Mouse (Mus musculus) neural tube, embryonic 11.5 days (tissue): ENCODE data around the gene Tmem127. TPM values are rescaled to one million over a fixed set of nuclear protein-coding genes. Genes with fewer than 3 reads are reported as not detected.
"Not testable (repeated sequence)": the region's sequence is repeated elsewhere in the genome, so short reads cannot be mapped to it uniquely, and the experiment has no call there.

Experiments used
- ATAC-seq: fragments of 200-750 bp; cut with Nextera tagmentation; 2 replicates; pipeline ENCODE4 v1.8.0; 2017; ENCODE audit warnings: moderate number of reproducible peaks, mild to moderate bottlenecking, moderate TSS enrichment, moderate library complexity; ENCODE audit not compliant: insufficient read depth, low FRiP score, low TSS enrichment
- DNase-seq: peaks from one replicate; pipeline ENCODE4 v3.0.0-alpha.2; 2015; ENCODE audit warnings: low spot score
- H3K27ac ChIP-seq: fragments of 300-500 bp; sonication (generic); 2 replicates; pipeline ENCODE4 v1.5.1; 2014; ENCODE audit warnings: low read depth, mild to moderate bottlenecking, low read length
- H3K27me3 ChIP-seq: fragments of 300-500 bp; sonication (generic); 2 replicates; pipeline ENCODE4 v1.6.1; 2014; ENCODE audit warnings: mild to moderate bottlenecking, low read length, mixed read lengths; ENCODE audit not compliant: control insufficient read depth, insufficient read depth
- H3K36me3 ChIP-seq: fragments of 300-500 bp; sonication (generic); 2 replicates; pipeline ENCODE4 v1.6.1; 2014; ENCODE audit warnings: mild to moderate bottlenecking, low read length, moderate library complexity, mixed read lengths; ENCODE audit not compliant: control insufficient read depth, insufficient read depth
- H3K4me1 ChIP-seq: fragments of 300-500 bp; sonication (generic); 2 replicates; pipeline ENCODE4 v1.6.1; 2014; ENCODE audit warnings: low read length, mixed read lengths; ENCODE audit not compliant: control insufficient read depth, insufficient read depth
- H3K4me2 ChIP-seq: fragments of 300-500 bp; sonication (generic); 2 replicates; pipeline ENCODE4 v1.6.1; 2014; ENCODE audit warnings: low read depth, mild to moderate bottlenecking, moderate library complexity
- H3K4me3 ChIP-seq: fragments of 300-500 bp; sonication (generic); 2 replicates; pipeline ENCODE4 v1.5.1; 2014; ENCODE audit warnings: low read depth, low read length
- H3K9ac ChIP-seq: fragments of 300-500 bp; sonication (generic); 2 replicates; pipeline ENCODE4 v1.6.1; 2014; ENCODE audit warnings: mild to moderate bottlenecking, low read length
- H3K9me3 ChIP-seq: fragments of 300-500 bp; sonication (generic); 2 replicates; pipeline ENCODE4 v1.6.1; 2016; ENCODE audit warnings: low read length; ENCODE audit not compliant: control insufficient read depth
- WGBS: fragments of 180-500 bp; shearing (Covaris S2); extraction: QIAGEN DNeasy Blood & Tissue Kit; methylation state at CpG from one replicate; pipeline ENCODE4 v1.1.7; 2014; 5-methylcytosine and 5-hydroxymethylcytosine counted together
- polyA plus RNA-seq: library from polyadenylated mRNA; unstranded; fragments of >200 nt; fragmentation: Nextera tagmentation; extraction: Ambion mirVana; gene quantifications from 2 replicates; pipeline ENCODE4 v1.2.1, GENCODE M21; 2014

Gene Tmem127
- polyA plus RNA-seq, 1 experiment from 2014 or later, result 30.4 TPM

GRCm38 (mm10) chr2:127272049-127272448 lies 24.3 kb downstream of the Tmem127 start:
- not testable (repeated sequence) for ATAC-seq, H3K27me3 ChIP-seq, H3K4me2 ChIP-seq, H3K27ac ChIP-seq, H3K4me1 ChIP-seq, H3K4me3 ChIP-seq, H3K9me3 ChIP-seq, H3K9ac ChIP-seq, DNase-seq, H3K36me3 ChIP-seq
- 94% methylated on average over 4 of the region's 4 CpGs for WGBS

GRCm38 (mm10) chr2:127272806-127273205 lies 25.1 kb downstream of the Tmem127 start:
- H3K9me3 ChIP-seq, result no peaks in the 10 kb centered on the region
- H3K9ac ChIP-seq, result no peak overlapping the region
- no peaks in the 10 kb centered on the region for H3K36me3 ChIP-seq
- DNase-seq (no peak), ATAC-seq (no peak)
- H3K27ac ChIP-seq, result no peak overlapping the region
- H3K4me1 ChIP-seq, result no peaks in the 10 kb centered on the region
- no peak overlapping the region for H3K4me2 ChIP-seq
- 91% methylated on average over 3 of the region's 3 CpGs for WGBS
- H3K4me3 ChIP-seq, result no peak overlapping the region
- H3K27me3 ChIP-seq, result no peaks in the 10 kb centered on the region

GRCm38 (mm10) chr2:127274590-127274989 lies 26.9 kb downstream of the Tmem127 start:
- H3K27ac ChIP-seq, result no peak overlapping the region
- no peaks in the 10 kb centered on the region for H3K36me3 ChIP-seq
- H3K4me2 ChIP-seq, result no peak overlapping the region
- no peaks in the 10 kb centered on the region for H3K4me1 ChIP-seq
- no peaks in the 10 kb centered on the region for H3K27me3 ChIP-seq
- H3K9me3 ChIP-seq, result no peaks in the 10 kb centered on the region
- WGBS, result 93% methylated on average over 2 of the region's 2 CpGs
- ATAC-seq (no peak), DNase-seq (no peak)
- H3K4me3 ChIP-seq, result no peak overlapping the region
- H3K9ac ChIP-seq, result no peak overlapping the region

GRCm38 (mm10) chr2:127275551-127276320 lies 28.0 kb downstream of the Tmem127 start:
- H3K9me3 ChIP-seq, result no peaks in the 10 kb centered on the region
- ATAC-seq, result no peak
- H3K27ac ChIP-seq, result no peak overlapping the region
- no peak overlapping the region for H3K4me2 ChIP-seq
- 88% methylated on average over 5 of the region's 5 CpGs for WGBS
- H3K9ac ChIP-seq, result no peak overlapping the region
- no peaks in the 10 kb centered on the region for H3K4me1 ChIP-seq
- H3K36me3 ChIP-seq, result no peaks in the 10 kb centered on the region
- H3K4me3 ChIP-seq, result no peak overlapping the region
- H3K27me3 ChIP-seq, result no peaks in the 10 kb centered on the region
- DNase-seq, result no peak

GRCm38 (mm10) chr2:127278162-127278561 lies 30.5 kb downstream of the Tmem127 start:
- DNase-seq (no peak), ATAC-seq (no peak)

GRCm38 (mm10) chr2:127292250-127292649 lies 44.5 kb downstream of the Tmem127 start:
- no peak overlapping the region for H3K9ac ChIP-seq
- DNase-seq (no peak), ATAC-seq (no peak)
- 86% methylated on average over 4 of the region's 4 CpGs for WGBS
- no peaks in the 10 kb centered on the region for H3K27me3 ChIP-seq
- H3K27ac ChIP-seq, result no peak overlapping the region
- no peak overlapping the region for H3K4me3 ChIP-seq
- no peak overlapping the region for H3K4me2 ChIP-seq
- H3K9me3 ChIP-seq, result no peaks in the 10 kb centered on the region
- peaks cover 9% of the 10 kb centered on the region for H3K36me3 ChIP-seq
- no peaks in the 10 kb centered on the region for H3K4me1 ChIP-seq

More at GRCm38 (mm10) chr2:127278162-127278561, 30.5 kb downstream of the Tmem127 start:
- Histone ChIP-seq H3K4me1 (no peaks in the 10 kb centered on the region), H3K36me3 (no peaks in the 10 kb centered on the region), H3K9ac (no peak overlapping the region), H3K4me2 (no peak overlapping the region), H3K4me3 (no peak overlapping the region), H3K27ac (no peak overlapping the region), H3K27me3 (no peaks in the 10 kb centered on the region), H3K9me3 (no peaks in the 10 kb centered on the region)

- Histone ChIP-seq H3K9me3 (no peaks in the 10 kb centered on the region), H3K27me3 (no peaks in the 10 kb centered on the region), H3K4me1 (no peaks in the 10 kb centered on the region), H3K27ac (no peak overlapping the region), H3K4me2 (no peak overlapping the region), H3K9ac (no peak overlapping the region), H3K4me3 (no peak overlapping the region), H3K36me3 (peaks cover 8% of the 10 kb centered on the region)
- no peak for ATAC-seq
- 95% methylated on average over 7 of the region's 7 CpGs for WGBS
- no peak for DNase-seq
Measured at GRCm38 (mm10) chr2:127297001-127297805, 49.5 kb downstream of the Tmem127 start.

- WGBS, result 94% methylated on average over 1 of the region's 1 CpGs
- no peaks in the 10 kb centered on the region for H3K27me3 ChIP-seq
- ATAC-seq (no peak), DNase-seq (no peak)
- H3K9ac ChIP-seq, result no peak overlapping the region
- no peak overlapping the region for H3K4me3 ChIP-seq
- no peaks in the 10 kb centered on the region for H3K9me3 ChIP-seq
- no peak overlapping the region for H3K4me2 ChIP-seq
- H3K36me3 ChIP-seq, result peaks cover 7% of the 10 kb centered on the region; the same call in 1 of the 2 replicates
- H3K4me1 ChIP-seq, result no peaks in the 10 kb centered on the region
- no peak overlapping the region for H3K27ac ChIP-seq
Measured at GRCm38 (mm10) chr2:127298056-127298455, 50.3 kb downstream of the Tmem127 start.
